Mouse (Mus musculus) forebrain, embryonic 14.5 days (tissue): Measurements from ENCODE around the gene Stip1. TPM values are rescaled to one million over a fixed set of nuclear protein-coding genes. Genes with fewer than 3 reads are reported as not detected.

Source experiments
- polyA plus RNA-seq: library from polyadenylated mRNA; unstranded; fragments of >200 nt; fragmentation: Nextera tagmentation; extraction: Ambion mirVana; gene quantifications from 2 replicates; pipeline ENCODE4 v1.2.1, GENCODE M21; 2014

Gene Stip1
- polyA plus RNA-seq, 1 experiment from 2014 or later: 287 TPM

Other genes with a start within 250 kb of the Stip1 start
- gene Rps6ka4, start 199.3 kb downstream of the Stip1 start, polyA plus RNA-seq: 3.0 and 7.0 TPM in 2 replicates
- gene Ccdc88b, start 181.8 kb downstream of the Stip1 start, polyA plus RNA-seq: 0.07 and 0.37 TPM in 2 replicates
- 125 and 150 TPM in 2 replicates for gene Trmt112, start 130.3 kb downstream of the Stip1 start, polyA plus RNA-seq
- gene Prdx5, start 129.9 kb downstream of the Stip1 start, polyA plus RNA-seq: 229 and 233 TPM in 2 replicates
- gene Esrra, start 118.2 kb downstream of the Stip1 start, polyA plus RNA-seq: 6.3 and 7.0 TPM in 2 replicates
- 0.45 and 1.1 TPM in 2 replicates for gene Catsperz, start 114.6 kb downstream of the Stip1 start, polyA plus RNA-seq
- gene Kcnk4, start 105.5 kb downstream of the Stip1 start, polyA plus RNA-seq: 0.77 and 0.98 TPM in 2 replicates
- 77.0 and 81.1 TPM in 2 replicates for gene Bad, start 98.1 kb downstream of the Stip1 start, polyA plus RNA-seq
- 38.1 and 45.0 TPM in 2 replicates for gene Gpr137, start 97.5 kb downstream of the Stip1 start, polyA plus RNA-seq
- 180 and 194 TPM in 2 replicates for gene Ppp1r14b, start 65.0 kb downstream of the Stip1 start, polyA plus RNA-seq
- 6.7 and 7.7 TPM in 2 replicates for gene Plcb3, start 63.5 kb downstream of the Stip1 start, polyA plus RNA-seq
- gene Fkbp2, start 59.5 kb downstream of the Stip1 start, polyA plus RNA-seq: 80.1 and 80.4 TPM in 2 replicates
- gene Vegfb, start 52.3 kb downstream of the Stip1 start, polyA plus RNA-seq: 24.5 and 28.4 TPM in 2 replicates
- 22.5 and 25.2 TPM in 2 replicates for gene Dnajc4, start 47.4 kb downstream of the Stip1 start, polyA plus RNA-seq
- 18.8 and 21.2 TPM in 2 replicates for gene Nudt22, start 43.9 kb downstream of the Stip1 start, polyA plus RNA-seq
- 14.4 and 15.2 TPM in 2 replicates for gene Trpt1, start 43.8 kb downstream of the Stip1 start, polyA plus RNA-seq
- 3.5 TPM in 2 replicates for gene Fermt3, start 20.5 kb downstream of the Stip1 start, polyA plus RNA-seq
- 4.0 and 4.8 TPM in 2 replicates for gene Macrod1, start 16.8 kb upstream of the Stip1 start, polyA plus RNA-seq
- gene Flrt1, start 65.8 kb upstream of the Stip1 start, polyA plus RNA-seq: 9.5 and 12.2 TPM in 2 replicates
- gene Otub1, start 166.3 kb upstream of the Stip1 start, polyA plus RNA-seq: 262 TPM in 2 replicates
- 772 and 935 TPM in 2 replicates for gene Cox8a, start 177.6 kb upstream of the Stip1 start, polyA plus RNA-seq
- gene Naa40, start 201.2 kb upstream of the Stip1 start, polyA plus RNA-seq: 62.7 and 69.6 TPM in 2 replicates
- 36.2 and 36.6 TPM in 2 replicates for gene Rcor2, start 227.4 kb upstream of the Stip1 start, polyA plus RNA-seq